Mouse (Mus musculus) embryonic facial prominence, embryonic 14.5 days (tissue): ENCODE results near the gene Tmem206. TPM values are rescaled to one million over a fixed set of nuclear protein-coding genes. Genes with fewer than 3 reads are reported as not detected.

ENCODE experiments used
- ATAC-seq: fragments of 200-750 bp; cut with Nextera tagmentation; 2 replicates; pipeline ENCODE4 v1.8.0; 2017; ENCODE audit warnings: low read depth, moderate number of reproducible peaks, moderate TSS enrichment
- DNase-seq: peaks from one replicate; pipeline ENCODE4 v3.0.0-alpha.2; 2015; ENCODE audit warnings: low spot score
- H3K27ac ChIP-seq: fragments of 300-500 bp; sonication (generic); replicated peaks from 2 replicates; pipeline ENCODE4 v1.5.1; 2014; ENCODE audit warnings: low read depth, mild to moderate bottlenecking, low read length, moderate library complexity
- H3K27me3 ChIP-seq: fragments of 300-500 bp; sonication (generic); replicated peaks from 2 replicates; pipeline ENCODE4 v1.6.1; 2014; ENCODE audit warnings: low read length; ENCODE audit not compliant: control insufficient read depth, insufficient read depth
- H3K36me3 ChIP-seq: fragments of 300-500 bp; sonication (generic); 2 replicates; pipeline ENCODE4 v1.6.1; 2014; ENCODE audit warnings: low read length, mixed read lengths; ENCODE audit not compliant: control insufficient read depth, insufficient read depth
- H3K4me1 ChIP-seq: fragments of 300-500 bp; sonication (generic); 2 replicates; pipeline ENCODE4 v1.6.1; 2014; ENCODE audit warnings: antibody characterized with exemption, low read length; ENCODE audit not compliant: control insufficient read depth, insufficient read depth
- H3K4me2 ChIP-seq: fragments of 300-500 bp; sonication (generic); 2 replicates; pipeline ENCODE4 v1.6.1; 2014; ENCODE audit warnings: low read depth, mild to moderate bottlenecking, low read length, moderate library complexity, mixed read lengths
- H3K4me3 ChIP-seq: fragments of 300-500 bp; sonication (generic); 2 replicates; pipeline ENCODE4 v1.5.1; 2014; ENCODE audit warnings: low read depth, mild to moderate bottlenecking, low read length
- H3K9ac ChIP-seq: fragments of 300-500 bp; sonication (generic); 2 replicates; pipeline ENCODE4 v1.6.1; 2014; ENCODE audit warnings: low read depth, mild to moderate bottlenecking, low read length, moderate library complexity, mixed read lengths
- H3K9me3 ChIP-seq: fragments of 300-500 bp; sonication (generic); 2 replicates; pipeline ENCODE4 v1.6.1; 2016; ENCODE audit warnings: low read length; ENCODE audit not compliant: control insufficient read depth
- WGBS: fragments of 180-500 bp; shearing (Covaris S2); extraction: QIAGEN DNeasy Blood & Tissue Kit; methylation state at CpG from one replicate; pipeline ENCODE4 v1.1.7; 2014; 5-methylcytosine and 5-hydroxymethylcytosine counted together
- polyA plus RNA-seq: library from polyadenylated mRNA; unstranded; fragments of >200 nt; fragmentation: Nextera tagmentation; extraction: Ambion mirVana; gene quantifications from 2 replicates; pipeline ENCODE4 v1.2.1, GENCODE M21; 2014

The Tmem206 gene
- polyA plus RNA-seq, 1 experiment from 2014 or later: 16.4 TPM

GRCm38 (mm10) chr1:191394126-191394525 is 68.4 kb downstream of the Tmem206 start:
- ATAC-seq: no peak
- no peaks in the 10 kb centered on the region for H3K27me3 ChIP-seq
- peaks cover 17% of the 10 kb centered on the region for H3K4me1 ChIP-seq
- H3K9ac ChIP-seq: no peak overlapping the region
- H3K4me3 ChIP-seq: peak overlapping the region; percentile 62
- peak; percentile 57 for DNase-seq
- 31% methylated on average over 2 of the region's 2 CpGs for WGBS
- H3K4me2 ChIP-seq: peak overlapping the region; percentile 61
- no peaks in the 10 kb centered on the region for H3K9me3 ChIP-seq
- no peak overlapping the region; the same call in 1 of the 2 replicates for H3K27ac ChIP-seq
- no peaks in the 10 kb centered on the region for H3K36me3 ChIP-seq

GRCm38 (mm10) chr1:191395200-191395599 is 69.5 kb downstream of the Tmem206 start:
- DNase-seq: peak; percentile 12
- no peak for ATAC-seq
- H3K27ac ChIP-seq: no peak overlapping the region
- 24% methylated on average over 1 of the region's 1 CpGs for WGBS
- H3K36me3 ChIP-seq: no peaks in the 10 kb centered on the region
- peaks cover 17% of the 10 kb centered on the region for H3K4me1 ChIP-seq
- peak overlapping the region; percentile 61 for H3K4me2 ChIP-seq
- peak overlapping the region; percentile 62 for H3K4me3 ChIP-seq
- H3K9ac ChIP-seq: no peak overlapping the region
- H3K27me3 ChIP-seq: no peaks in the 10 kb centered on the region
- H3K9me3 ChIP-seq: no peaks in the 10 kb centered on the region

- Histone ChIP-seq H3K4me1 (peaks cover 17% of the 10 kb centered on the region), H3K9me3 (no peaks in the 10 kb centered on the region), H3K4me2 (peak overlapping the region; percentile 61), H3K9ac (peak overlapping the region; percentile 91), H3K36me3 (no peaks in the 10 kb centered on the region), H3K27ac (peak overlapping the region; percentile 95), H3K4me3 (peak overlapping the region; percentile 62), H3K27me3 (no peaks in the 10 kb centered on the region)
- DNase-seq (peak; percentile 19), ATAC-seq (no peak)
- WGBS: under 1% methylated on average over 14 of the region's 43 CpGs
Measured at GRCm38 (mm10) chr1:191395871-191396433, 70.2 kb downstream of the Tmem206 start.

- Histone ChIP-seq H3K36me3 (no peaks in the 10 kb centered on the region), H3K4me2 (peak overlapping the region; percentile 61), H3K27ac (peak overlapping the region; percentile 95), H3K4me3 (peak overlapping the region; percentile 62), H3K4me1 (peaks cover 16% of the 10 kb centered on the region), H3K9ac (peak overlapping the region; percentile 91), H3K27me3 (no peaks in the 10 kb centered on the region), H3K9me3 (no peaks in the 10 kb centered on the region)
- 0% methylated on average over 9 of the region's 74 CpGs for WGBS
- DNase-seq (peak; percentile 53), ATAC-seq (peak; percentile 10)
Measured at GRCm38 (mm10) chr1:191396446-191396845, 70.7 kb downstream of the Tmem206 start.

- ATAC-seq (peak; percentile 98), DNase-seq (peak; percentile 100)
- Histone ChIP-seq H3K9me3 (no peaks in the 10 kb centered on the region), H3K36me3 (no peaks in the 10 kb centered on the region), H3K27me3 (no peaks in the 10 kb centered on the region), H3K4me1 (peaks cover 14% of the 10 kb centered on the region), H3K4me3 (peak overlapping the region; percentile 62), H3K4me2 (peak overlapping the region; percentile 61), H3K27ac (peak overlapping the region; percentile 98), H3K9ac (peak overlapping the region; percentile 91)
- WGBS: 1% methylated on average over 58 of the region's 82 CpGs
Measured at GRCm38 (mm10) chr1:191396897-191397849, 71.5 kb downstream of the Tmem206 start.

Other genes starting within 250 kb of the Tmem206 start
- 6.1 and 7.0 TPM in 2 replicates for gene Batf3, start 228.1 kb upstream of the Tmem206 start, polyA plus RNA-seq
- not detected in 2 replicates for gene Fam71a, start 161.1 kb upstream of the Tmem206 start, polyA plus RNA-seq
- 4.3 and 4.9 TPM in 2 replicates for gene Atf3, start 107.9 kb upstream of the Tmem206 start, polyA plus RNA-seq
- gene Nenf, start 7.7 kb upstream of the Tmem206 start, polyA plus RNA-seq: 138 and 141 TPM in 2 replicates
- 27.3 and 34.6 TPM in 2 replicates for gene Ppp2r5a, start 77.4 kb downstream of the Tmem206 start, polyA plus RNA-seq
- gene Dtl, start 249.6 kb downstream of the Tmem206 start, polyA plus RNA-seq: 37.6 and 43.0 TPM in 2 replicates
- gene Ints7, start 249.7 kb downstream of the Tmem206 start, polyA plus RNA-seq: 31.1 and 39.1 TPM in 2 replicates